Mouse (Mus musculus): ENCODE results near the gene Rab28.

Gene Rab28

DNA sequence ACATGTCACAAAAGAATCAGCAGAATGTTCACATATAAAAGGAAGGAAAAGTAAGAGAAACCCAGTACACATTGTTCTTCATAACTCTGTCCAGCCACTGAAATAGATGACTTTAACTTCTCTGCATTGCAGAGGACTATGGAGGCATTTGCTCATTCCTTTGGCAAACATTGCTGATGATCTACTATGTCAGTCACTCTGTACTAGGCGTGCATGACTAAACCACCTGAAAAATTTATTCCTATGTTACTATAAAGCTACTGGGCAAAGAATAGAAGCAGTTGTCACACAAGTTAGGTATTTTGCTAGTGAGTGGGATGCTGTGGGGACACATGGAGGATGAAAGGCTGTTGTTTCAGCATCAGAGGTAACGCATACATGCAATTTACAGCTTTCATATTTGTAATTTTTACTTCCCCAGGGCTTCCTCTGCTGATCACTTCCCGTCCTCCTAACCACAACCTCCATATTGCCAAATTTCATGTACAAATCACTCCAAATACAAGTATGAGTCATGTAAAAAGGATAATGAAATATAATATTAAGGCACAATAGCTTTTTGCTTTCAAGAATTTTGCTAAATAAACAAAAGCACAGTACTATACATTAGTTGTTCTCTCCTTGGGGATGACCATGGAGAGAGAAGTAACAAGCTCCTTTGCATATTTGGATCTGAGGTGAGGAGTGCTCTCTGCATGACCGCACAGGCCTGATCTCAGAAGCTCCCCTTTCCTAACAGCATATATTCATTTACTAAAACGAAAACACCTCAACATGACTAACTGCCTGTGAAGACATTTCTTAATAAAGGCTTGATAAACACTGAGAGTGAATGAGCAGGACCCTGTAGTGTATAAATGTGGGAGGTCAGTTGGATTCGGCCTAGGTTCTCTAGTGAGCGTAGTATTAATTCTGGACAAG lies 80.5 kb downstream of the Rab28 start:
- DNase-seq (ENCODE audit: low spot score) = no peak

DNA sequence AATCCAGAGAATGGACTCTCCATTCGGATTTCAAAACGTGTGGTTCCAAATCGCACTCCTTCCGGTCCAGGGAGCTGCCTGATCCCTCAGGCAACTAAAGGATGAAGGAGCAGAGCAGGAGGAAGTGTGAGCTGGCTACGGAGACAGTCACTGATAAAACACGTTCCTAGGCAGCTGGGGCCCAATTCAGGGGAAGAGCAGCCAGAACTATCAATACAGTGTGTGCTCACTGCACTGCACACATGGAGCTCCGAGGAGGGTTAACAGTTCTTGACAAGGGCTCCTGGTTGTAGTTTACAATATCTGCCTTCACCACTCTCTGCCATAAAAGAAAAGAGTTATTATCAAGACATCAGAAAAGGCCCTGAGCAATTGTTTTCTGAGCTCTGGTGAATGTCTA lies 82.4 kb downstream of the Rab28 start:
- no peak for DNase-seq (ENCODE audit: low spot score)

GRCm38 (mm10) chr5:41621748-41622147 lies 86.2 kb downstream of the Rab28 start:
- DNase-seq (ENCODE audit: low spot score) = no peak

DNA sequence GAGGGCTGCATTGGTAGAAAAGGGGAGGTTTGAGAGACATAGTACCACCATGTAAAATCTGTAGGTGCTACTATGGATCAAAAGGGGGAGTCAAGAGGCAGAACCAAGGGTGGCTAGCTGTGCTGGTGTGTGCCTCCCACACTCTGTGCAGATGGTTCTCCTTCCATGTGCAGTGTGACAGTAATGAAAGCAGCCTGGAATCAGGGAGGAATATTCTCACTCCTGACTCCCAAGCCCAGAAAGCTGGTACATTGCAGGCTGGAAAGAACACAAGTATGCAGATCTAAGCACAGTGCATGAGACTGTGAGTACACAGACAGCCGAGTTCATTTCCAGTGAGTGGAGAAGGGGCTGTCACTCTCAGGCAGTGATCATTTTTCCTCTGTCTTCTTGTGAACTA lies 89.0 kb downstream of the Rab28 start:
- DNase-seq (ENCODE audit: low spot score) = no peak

- peak; percentile 17 for DNase-seq (ENCODE audit: low spot score)
Observed at GRCm38 (mm10) chr5:41610447-41611030, 97.4 kb downstream of the Rab28 start.

- DNase-seq (ENCODE audit: low spot score) = no peak
Observed at GRCm38 (mm10) chr5:41596242-41597117, 111.5 kb downstream of the Rab28 start.

DNA sequence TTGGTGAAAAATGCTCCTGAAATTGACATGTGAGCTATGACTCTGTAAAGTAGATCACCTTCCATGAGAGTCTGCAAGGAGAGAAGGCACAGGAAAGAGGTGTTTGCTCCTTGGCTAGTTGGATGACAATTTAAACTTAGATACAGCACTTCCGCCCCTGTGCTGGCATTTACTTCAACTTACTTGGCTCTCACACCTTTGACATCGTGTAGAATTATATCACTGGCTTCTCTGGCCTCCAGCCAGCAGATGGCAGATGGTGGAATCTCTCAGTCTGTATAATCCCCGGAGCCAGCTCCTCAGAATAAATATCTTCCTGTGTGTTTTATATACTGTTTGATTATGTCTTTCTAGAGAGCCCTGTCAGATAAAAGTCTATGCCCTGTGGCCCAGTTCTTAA lies 112.8 kb downstream of the Rab28 start:
- no peak for DNase-seq (ENCODE audit: low spot score)

- DNase-seq (ENCODE audit: low spot score) = no peak
Observed at GRCm38 (mm10) chr5:41578051-41578450, 129.9 kb downstream of the Rab28 start.

All from adipocyte (in vitro differentiated cells).